Mouse (Mus musculus) embryonic facial prominence, embryonic 13.5 days (tissue): ENCODE results near the gene Tsc22d4. TPM values are rescaled to one million over a fixed set of nuclear protein-coding genes. Genes with fewer than 3 reads are reported as not detected.

Experiments used
- ATAC-seq: fragments of 200-750 bp; cut with Nextera tagmentation; 2 replicates; pipeline ENCODE4 v1.8.0; 2017; ENCODE audit warnings: low read depth; ENCODE audit not compliant: insufficient number of reproducible peaks, insufficient read depth, low FRiP score, low TSS enrichment
- H3K27ac ChIP-seq: fragments of 300-500 bp; sonication (generic); 2 replicates; pipeline ENCODE4 v1.5.1; 2015; ENCODE audit warnings: moderate library complexity, mild to moderate bottlenecking, inconsistent platforms
- H3K27me3 ChIP-seq: fragments of 300-500 bp; sonication (generic); 2 replicates; pipeline ENCODE4 v1.6.1; 2015; ENCODE audit warnings: mild to moderate bottlenecking, inconsistent platforms
- H3K36me3 ChIP-seq: fragments of 300-500 bp; sonication (generic); 2 replicates; pipeline ENCODE4 v1.6.1; 2015; ENCODE audit warnings: mild to moderate bottlenecking, inconsistent platforms
- H3K4me1 ChIP-seq: fragments of 300-500 bp; sonication (generic); 2 replicates; pipeline ENCODE4 v1.6.1; 2015; ENCODE audit warnings: inconsistent platforms
- H3K4me2 ChIP-seq: fragments of 300-500 bp; sonication (generic); 2 replicates; pipeline ENCODE4 v1.6.1; 2015; ENCODE audit warnings: moderate library complexity, mild to moderate bottlenecking, inconsistent platforms
- H3K4me3 ChIP-seq: fragments of 300-500 bp; sonication (generic); 2 replicates; pipeline ENCODE4 v1.5.1; 2015; ENCODE audit warnings: mild to moderate bottlenecking, inconsistent platforms
- H3K9ac ChIP-seq: fragments of 300-500 bp; sonication (generic); 2 replicates; pipeline ENCODE4 v1.6.1; 2015; ENCODE audit warnings: mild to moderate bottlenecking, inconsistent platforms
- H3K9me3 ChIP-seq: fragments of 300-500 bp; sonication (generic); 2 replicates; pipeline ENCODE4 v1.6.1; 2016; ENCODE audit warnings: inconsistent platforms
- WGBS: fragments of 180-500 bp; shearing (Covaris S2); methylation state at CpG from one replicate; pipeline ENCODE4 v1.1.7; 2015; ENCODE audit warnings: mixed read lengths; 5-methylcytosine and 5-hydroxymethylcytosine counted together
- polyA plus RNA-seq: library from polyadenylated mRNA; unstranded; fragments of >200 nt; fragmentation: Nextera tagmentation; extraction: Ambion mirVana; gene quantifications from 2 replicates; pipeline ENCODE4 v1.2.1, GENCODE M21; 2015

The Tsc22d4 gene
- polyA plus RNA-seq, 1 experiment from 2014 or later = 134 TPM

GRCm38 (mm10) chr5:137817466-137818222 is 72.1 kb downstream of the Tsc22d4 start:
- Histone ChIP-seq H3K4me2 (no peak overlapping the region), H3K9me3 (no peaks in the 10 kb centered on the region), H3K27ac (no peak overlapping the region), H3K4me1 (no peaks in the 10 kb centered on the region), H3K36me3 (no peaks in the 10 kb centered on the region), H3K9ac (no peak overlapping the region), H3K27me3 (no peaks in the 10 kb centered on the region), H3K4me3 (no peak overlapping the region)
- 67% methylated on average over 4 of the region's 4 CpGs for WGBS
- ATAC-seq = no peak

Other genes starting within 250 kb of the Tsc22d4 start
- 48.0 and 56.2 TPM in 2 replicates for gene Pop7, start 243.2 kb upstream of the Tsc22d4 start, polyA plus RNA-seq
- 16.3 and 17.1 TPM in 2 replicates for gene Gigyf1, start 227.2 kb upstream of the Tsc22d4 start, polyA plus RNA-seq
- not detected in 2 replicates for gene Epo, start 212.5 kb upstream of the Tsc22d4 start, polyA plus RNA-seq
- gene Gnb2, start 212.2 kb upstream of the Tsc22d4 start, polyA plus RNA-seq = 360 and 396 TPM in 2 replicates
- gene Actl6b, start 192.2 kb upstream of the Tsc22d4 start, polyA plus RNA-seq = 2.8 and 4.5 TPM in 2 replicates
- 0.35 and 1.7 TPM in 2 replicates for gene Tfr2, start 175.9 kb upstream of the Tsc22d4 start, polyA plus RNA-seq
- 33.3 and 33.8 TPM in 2 replicates for gene Mospd3, start 144.7 kb upstream of the Tsc22d4 start, polyA plus RNA-seq
- 122 and 135 TPM in 2 replicates for gene Pcolce, start 131.9 kb upstream of the Tsc22d4 start, polyA plus RNA-seq
- 0.13 TPM in 1 of 2 replicates, not detected in the other for gene Fbxo24, start 116.7 kb upstream of the Tsc22d4 start, polyA plus RNA-seq
- 31.5 and 33.9 TPM in 2 replicates for gene Lrch4, start 116.6 kb upstream of the Tsc22d4 start, polyA plus RNA-seq
- gene Gm20605, start 116.6 kb upstream of the Tsc22d4 start, polyA plus RNA-seq = 7.9 and 8.2 TPM in 2 replicates
- 7.0 and 8.6 TPM in 2 replicates for gene Sap25, start 104.4 kb upstream of the Tsc22d4 start, polyA plus RNA-seq
- gene Irs3, start 100.0 kb upstream of the Tsc22d4 start, polyA plus RNA-seq = 0.26 and 0.32 TPM in 2 replicates
- gene Agfg2, start 61.0 kb upstream of the Tsc22d4 start, polyA plus RNA-seq = 15.8 and 19.2 TPM in 2 replicates
- gene Nyap1, start 4.1 kb upstream of the Tsc22d4 start, polyA plus RNA-seq = 3.5 and 4.4 TPM in 2 replicates
- gene Ppp1r35, start 33.1 kb downstream of the Tsc22d4 start, polyA plus RNA-seq = 28.4 and 30.6 TPM in 2 replicates
- gene Mepce, start 41.9 kb downstream of the Tsc22d4 start, polyA plus RNA-seq = 14.2 and 14.7 TPM in 2 replicates
- 36.1 and 39.7 TPM in 2 replicates for gene Zcwpw1, start 42.1 kb downstream of the Tsc22d4 start, polyA plus RNA-seq
- 0.31 and 0.70 TPM in 2 replicates for gene Pilra, start 90.6 kb downstream of the Tsc22d4 start, polyA plus RNA-seq
- gene Pilrb1, start 112.4 kb downstream of the Tsc22d4 start, polyA plus RNA-seq = not detected in 2 replicates
- not detected in 2 replicates for gene Pilrb2, start 126.1 kb downstream of the Tsc22d4 start, polyA plus RNA-seq
- gene Cyp3a13, start 175.9 kb downstream of the Tsc22d4 start, polyA plus RNA-seq = 0.34 TPM in 1 of 2 replicates, not detected in the other
- gene Gjc3, start 217.4 kb downstream of the Tsc22d4 start, polyA plus RNA-seq = 0.46 and 0.52 TPM in 2 replicates
- gene Azgp1, start 235.8 kb downstream of the Tsc22d4 start, polyA plus RNA-seq = 0.17 and 0.40 TPM in 2 replicates